Mouse (Mus musculus) inflammation-experienced regulatory T-cells, adult 6 months (primary cell): ENCODE results near the gene Tnnt1. TPM values are rescaled to one million over a fixed set of nuclear protein-coding genes. Genes with fewer than 3 reads are reported as not detected.
A peak's percentile ranks its signal among the peaks of the same experiment; 100 is the strongest.
"Not testable (repeated sequence)": the region's sequence is repeated elsewhere in the genome, so short reads cannot be mapped to it uniquely, and the experiment has no call there.

Experiments used
- ATAC-seq: one replicate; pipeline ENCODE4 v1.8.0; 2017
- polyA plus RNA-seq, 3 experiments: library from polyadenylated mRNA; unstranded; fragments of 100-300 nt; shearing (Covaris generic); gene quantifications; one replicate each; pipeline ENCODE4 v1.2.1; 2017

The Tnnt1 gene
- 1 to 10 TPM; 6.4 to 8.0 (median 6.9) TPM for polyA plus RNA-seq

DNA sequence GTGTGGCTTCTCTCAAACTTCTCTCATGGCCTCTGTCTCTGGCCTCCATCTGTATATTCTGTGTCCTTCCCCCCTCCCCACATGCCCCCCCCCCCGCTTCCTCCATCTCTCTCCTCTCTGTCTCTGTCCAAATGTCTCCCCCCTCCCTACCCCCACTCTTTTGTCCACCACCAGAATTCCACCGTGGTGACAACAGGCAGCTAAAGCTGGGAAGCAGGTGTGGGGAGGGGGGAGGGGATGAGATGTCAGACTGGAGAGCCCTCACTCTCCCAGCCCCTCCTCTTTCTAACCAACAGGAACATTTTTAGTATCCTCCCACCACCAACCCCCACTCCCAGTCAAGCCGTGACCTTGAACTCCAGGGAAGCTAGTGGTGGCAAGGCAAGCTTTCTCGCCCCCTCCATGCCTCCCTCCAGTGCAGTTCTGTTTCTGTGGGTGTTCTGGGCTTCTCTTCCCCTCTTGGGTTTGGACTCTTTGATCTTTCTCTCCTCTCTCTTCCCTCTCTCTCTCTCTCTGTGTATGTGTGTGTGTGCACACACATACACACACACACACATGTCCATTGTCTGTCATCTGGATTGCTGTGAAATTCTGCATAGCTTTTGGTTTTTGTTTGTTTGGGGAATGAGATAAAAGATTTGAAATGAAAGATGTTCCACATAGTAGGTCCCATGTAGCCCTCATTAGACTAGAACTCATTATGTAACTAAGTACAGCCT lies at the start of gene Tnnt1:
Gene Tnnt1 (minus strand): TSS at position 51 of the 719 bp plus-strand sequence.
- no peak for ATAC-seq

DNA sequence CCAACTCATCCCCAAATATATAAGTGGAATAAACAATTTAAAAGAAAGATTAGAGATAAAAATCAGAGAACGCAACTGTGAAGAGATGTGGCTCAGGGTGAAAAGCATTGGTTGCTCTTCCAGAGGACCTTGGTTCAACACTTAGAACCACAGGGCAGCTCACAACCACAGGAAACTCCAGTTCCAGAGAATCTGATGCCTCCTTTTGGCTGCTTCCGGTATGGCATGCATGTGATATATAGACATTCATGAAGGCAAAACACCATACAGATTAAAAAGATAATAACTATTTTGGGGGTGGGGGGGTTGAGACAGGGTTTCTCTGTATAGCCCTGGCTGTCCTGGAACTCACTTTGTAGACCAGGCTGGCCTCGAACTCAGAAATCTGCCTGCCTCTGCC lies 46.5 kb upstream of the Tnnt1 start:
- ATAC-seq: no peak

DNA sequence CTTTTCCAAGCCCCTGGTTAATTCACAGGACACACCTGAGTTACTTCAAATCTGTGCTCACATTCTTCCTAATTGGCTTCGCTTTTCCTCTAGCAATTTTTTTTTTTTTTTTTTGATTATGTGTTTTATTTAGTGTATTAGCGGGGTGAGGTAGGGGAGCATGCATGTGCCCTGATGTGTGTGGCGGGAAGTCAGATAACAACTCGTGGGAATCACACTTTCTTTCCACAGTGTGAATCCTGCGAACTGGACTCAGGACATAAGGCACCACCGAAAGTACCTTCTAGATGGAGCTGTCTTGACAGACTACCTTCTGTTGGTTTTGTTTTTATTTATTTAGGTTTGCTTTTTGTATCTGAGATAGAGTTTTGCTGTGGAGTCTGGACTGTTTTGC lies 41.0 kb upstream of the Tnnt1 start:
- no peak for ATAC-seq

DNA sequence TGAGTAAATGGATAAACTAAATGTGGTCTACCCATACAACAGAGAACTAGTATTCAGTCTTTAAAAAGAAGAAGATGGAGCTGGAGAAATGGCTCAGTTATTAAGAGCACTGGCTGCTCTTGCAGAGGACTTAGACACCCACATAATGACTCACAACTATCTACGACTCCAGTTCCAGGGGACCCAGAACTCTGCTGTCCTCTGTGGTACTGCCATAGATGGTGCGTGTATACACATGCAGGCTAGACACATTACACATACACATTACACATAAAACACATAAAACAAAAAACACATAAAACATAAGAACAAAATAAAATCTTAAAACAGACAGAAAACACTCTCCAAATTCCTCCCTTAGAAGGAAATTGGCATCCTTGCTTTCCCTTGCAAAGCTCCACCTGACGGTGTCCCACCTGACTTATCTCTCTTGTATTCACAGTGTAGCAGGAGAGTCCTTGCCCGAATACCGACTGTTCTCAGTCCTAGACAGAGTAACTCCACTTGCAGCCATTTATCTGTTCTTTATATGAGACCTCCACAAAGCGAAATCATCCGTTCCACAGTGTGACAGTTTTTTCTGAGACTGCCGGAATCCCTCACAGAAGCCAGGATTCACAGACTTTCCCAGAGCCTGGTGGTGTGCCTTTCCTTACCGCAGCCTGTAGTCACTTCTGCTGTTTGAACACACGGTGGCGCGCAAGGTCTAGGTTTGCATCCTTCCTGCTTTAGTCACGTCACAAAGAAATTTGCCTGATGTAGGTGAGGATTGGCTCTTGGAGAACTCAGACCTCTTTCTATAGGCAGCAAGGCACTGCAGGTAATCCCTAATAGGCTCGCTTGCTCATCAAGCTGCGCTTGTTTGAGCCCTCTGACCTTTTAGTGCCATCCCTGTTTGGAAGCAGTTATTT lies 40.3 kb upstream of the Tnnt1 start:
- peak; percentile 100 for ATAC-seq

DNA sequence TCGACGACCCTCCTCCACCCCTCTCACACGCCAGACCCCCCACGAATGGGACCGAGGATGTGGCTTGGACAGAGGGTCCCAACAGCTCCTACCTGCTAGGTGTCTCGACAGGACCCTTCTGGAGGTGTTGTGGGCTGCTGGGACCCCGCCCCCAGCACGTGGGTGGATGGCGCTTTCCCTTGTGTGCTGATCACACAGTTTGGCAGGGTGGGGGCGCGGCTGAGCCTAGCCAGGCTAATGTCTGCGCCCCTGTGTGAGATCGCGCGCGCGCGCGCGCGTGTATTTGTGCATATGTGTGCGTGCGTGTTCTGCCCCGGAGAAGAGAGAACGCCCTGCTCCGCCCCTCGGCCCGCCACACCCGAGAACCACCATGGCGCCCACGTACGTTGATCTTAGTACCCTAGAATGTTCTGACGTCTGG lies 31.0 kb upstream of the Tnnt1 start, which contains the start of gene Syt5:
Gene Syt5 (minus strand): TSS at position 321 of the 421 bp plus-strand sequence.
- ATAC-seq: peak; percentile 17

DNA sequence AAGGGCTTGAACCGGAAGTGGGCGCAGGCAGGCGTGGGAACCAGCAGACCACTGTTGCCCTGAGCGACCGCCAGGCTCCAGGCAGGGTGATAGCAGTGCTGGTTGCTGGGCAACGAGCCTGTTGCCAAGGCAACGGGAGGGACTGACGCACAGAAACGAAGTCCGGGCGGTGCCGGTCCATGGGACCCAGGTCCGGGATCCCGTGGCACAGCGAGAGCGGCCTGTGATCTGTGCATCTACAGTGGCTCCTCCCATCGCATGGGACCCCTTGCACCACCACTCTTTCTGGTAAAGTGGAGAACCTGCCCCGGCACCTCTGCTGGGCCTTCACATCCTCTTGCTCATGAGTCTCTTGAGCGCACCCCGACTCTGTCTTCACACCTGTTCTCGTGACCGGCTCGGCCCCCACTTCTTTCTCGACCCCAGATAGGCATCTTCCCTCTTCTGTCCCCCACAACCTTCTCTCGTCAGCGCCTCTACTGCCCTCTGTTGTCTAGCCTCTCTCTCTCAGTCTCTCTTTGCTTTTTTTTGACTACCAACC lies 30.5 kb upstream of the Tnnt1 start:
- no peak for ATAC-seq

DNA sequence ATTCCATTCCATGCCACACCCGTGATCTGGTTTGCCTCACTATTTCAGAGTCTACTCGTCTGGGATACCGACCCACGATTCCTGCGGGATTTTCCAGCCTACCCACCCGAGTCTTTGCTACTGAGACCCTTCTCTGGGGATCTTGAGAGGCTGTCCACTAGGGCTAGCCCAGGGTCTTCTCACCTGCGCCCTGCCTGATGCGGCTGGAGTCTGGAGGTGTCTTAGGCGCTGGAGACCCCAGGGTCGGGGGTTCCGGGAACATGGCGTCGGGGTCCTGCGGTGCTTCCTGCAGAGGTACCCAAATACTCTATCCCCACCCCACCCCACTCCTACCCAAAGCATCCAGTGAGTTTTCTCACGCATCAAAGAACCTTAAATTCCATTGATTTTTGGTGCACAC lies 29.9 kb upstream of the Tnnt1 start:
- no peak for ATAC-seq

DNA sequence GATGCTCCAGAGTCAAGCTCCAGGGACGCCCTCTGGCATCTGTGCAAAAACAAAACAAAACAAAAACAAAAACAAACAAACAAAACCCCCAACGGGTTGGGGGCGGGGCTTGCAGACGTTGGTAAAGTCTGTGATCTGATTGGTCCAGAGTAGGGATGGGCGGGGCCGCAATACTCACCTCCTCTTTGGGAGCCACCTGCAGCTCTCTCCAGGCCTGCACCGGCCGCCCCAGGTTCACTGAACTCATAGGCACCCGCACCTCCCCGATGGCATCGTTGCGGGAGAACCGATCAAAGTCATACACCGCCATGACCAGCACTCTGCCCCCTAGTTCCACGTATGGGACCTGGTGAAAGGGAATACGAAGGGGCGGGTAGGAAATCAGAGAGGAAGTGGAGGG lies 25.8 kb upstream of the Tnnt1 start:
- ATAC-seq: no peak

DNA sequence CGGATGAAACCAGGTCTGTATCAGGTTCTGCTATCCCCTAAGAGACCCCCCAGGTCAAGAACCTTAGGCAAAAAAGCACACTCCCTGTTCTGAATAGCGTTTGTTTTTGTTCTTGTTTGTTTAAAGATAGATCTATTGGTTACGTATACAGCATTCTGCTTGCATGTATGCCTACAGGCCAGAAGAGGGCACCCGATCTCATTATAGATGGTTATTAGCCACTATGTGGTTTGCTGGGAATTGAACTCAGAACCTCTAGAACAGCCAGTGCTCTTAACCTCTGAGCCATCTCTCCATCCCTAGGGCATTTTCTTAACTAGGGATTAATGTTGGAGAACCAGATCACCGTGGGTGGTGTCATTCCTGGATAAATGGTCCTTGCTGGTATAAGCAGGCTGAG lies 25.2 kb upstream of the Tnnt1 start:
- ATAC-seq: no peak

DNA sequence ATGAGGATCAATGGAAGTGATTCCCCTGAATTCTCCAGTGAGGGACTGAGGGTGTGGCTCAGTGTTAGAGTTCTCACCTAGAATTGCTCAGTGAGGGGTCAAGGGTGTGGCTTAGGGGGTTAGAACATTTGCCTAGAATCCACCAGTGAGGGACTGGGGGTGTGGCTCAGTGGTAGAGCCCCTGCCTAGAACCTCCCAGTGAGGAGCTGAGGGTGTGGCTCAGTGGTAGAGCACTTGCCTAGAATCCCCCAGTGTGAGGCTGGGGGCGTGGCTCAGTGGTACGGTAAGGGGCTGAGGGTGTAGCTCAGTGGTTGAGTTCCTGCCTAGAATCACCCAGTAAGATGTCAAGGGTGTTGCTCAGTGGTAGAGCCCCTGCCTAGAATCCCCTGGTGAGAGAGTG lies 22.8 kb upstream of the Tnnt1 start:
- no peak for ATAC-seq

DNA sequence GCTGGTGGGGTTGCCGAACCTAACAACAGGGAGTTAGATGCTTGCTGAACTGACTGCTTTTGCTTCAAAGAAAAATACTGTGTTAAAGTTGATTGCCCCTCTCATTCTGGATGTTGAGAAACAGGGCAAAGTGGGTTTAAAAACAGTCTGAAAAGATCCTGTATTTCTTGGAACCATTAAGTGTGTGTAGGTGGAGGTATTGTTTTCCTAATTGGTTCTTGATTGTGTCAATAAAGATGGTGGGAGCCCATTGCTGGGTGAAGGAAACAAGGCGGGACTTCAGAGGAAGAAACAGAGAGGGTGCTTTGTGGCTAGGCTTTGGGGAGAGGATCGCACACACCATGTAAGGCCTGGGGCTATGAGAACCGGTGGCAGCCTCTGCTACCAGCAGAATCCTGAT lies 21.0 kb upstream of the Tnnt1 start:
- ATAC-seq: no peak

DNA sequence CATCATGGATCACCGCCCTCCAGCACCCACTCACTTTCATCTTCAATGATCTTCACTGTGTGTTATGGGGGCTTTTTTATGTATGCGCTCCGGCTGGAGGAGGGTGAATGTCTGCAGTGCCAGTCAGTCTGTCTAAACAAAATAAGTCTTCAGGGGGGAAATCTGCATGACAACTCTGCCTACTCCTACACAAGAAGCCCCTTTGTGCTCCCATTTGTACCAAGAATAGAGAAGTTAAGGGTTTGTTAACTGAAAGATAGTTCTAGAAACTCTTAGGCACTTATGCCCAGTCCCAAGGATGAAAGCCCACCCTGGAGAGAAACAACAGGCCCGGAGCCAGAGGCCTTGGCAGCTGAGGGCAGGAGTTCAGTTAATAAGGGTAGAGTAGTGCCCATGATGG lies 20.2 kb upstream of the Tnnt1 start:
- no peak for ATAC-seq

DNA sequence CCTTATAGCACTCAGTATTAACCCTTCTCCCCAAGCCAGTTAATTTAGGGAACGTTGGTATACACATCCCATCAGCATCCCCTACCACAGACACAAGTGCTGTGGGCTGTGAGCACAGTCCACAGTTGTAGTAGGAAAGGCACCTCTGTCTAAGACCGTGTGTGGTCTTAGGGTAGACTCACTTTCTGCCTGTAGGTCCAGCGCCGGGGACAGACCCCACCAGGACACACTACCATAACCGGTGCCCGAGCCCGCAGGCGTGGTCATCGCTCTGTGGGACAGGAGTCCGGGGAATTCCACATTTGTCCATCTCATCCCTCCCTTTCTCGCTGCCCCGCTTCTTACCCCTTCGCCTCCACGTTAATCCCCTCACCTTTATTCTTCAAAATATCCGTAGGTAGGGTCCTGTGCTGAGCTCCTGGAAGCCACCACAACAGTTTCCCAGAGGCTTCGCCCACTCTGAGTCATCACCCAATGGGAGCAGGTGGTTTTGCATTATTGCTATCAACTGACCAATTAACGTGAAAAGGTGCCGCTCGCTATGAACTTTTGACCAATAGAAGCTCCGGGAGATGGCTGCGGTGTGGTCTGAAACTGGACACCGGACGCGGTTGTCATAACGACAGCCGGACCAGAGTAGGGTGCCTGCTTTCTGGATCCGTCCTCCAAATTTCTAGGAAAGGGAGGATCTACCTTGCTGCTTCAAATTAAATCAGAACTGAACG lies 16.0 kb upstream of the Tnnt1 start, which contains the start of gene Dnaaf3:
Gene Dnaaf3 (minus strand): TSS at position 449 of the 725 bp plus-strand sequence.
- ATAC-seq: no peak

DNA sequence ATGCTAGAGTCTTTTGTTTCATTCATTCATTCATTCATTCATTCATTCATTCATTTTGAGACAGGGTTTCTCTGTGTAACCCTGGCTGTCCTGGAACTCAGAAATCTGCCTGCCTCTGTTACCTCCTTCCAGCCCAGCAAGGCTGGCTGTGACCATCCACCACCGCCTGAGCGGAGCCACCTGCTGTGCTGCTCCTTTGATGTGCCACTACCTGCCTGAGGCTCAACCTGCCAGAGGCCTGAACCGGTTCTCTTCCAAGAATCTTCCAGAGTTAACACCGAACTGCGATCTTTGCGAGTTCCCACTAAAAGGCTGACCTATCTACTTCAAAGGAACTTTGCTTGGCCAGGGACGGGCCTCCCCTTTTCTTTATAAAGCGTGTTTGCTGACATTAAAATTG lies 14.0 kb upstream of the Tnnt1 start:
- ATAC-seq: not testable (repeated sequence)

DNA sequence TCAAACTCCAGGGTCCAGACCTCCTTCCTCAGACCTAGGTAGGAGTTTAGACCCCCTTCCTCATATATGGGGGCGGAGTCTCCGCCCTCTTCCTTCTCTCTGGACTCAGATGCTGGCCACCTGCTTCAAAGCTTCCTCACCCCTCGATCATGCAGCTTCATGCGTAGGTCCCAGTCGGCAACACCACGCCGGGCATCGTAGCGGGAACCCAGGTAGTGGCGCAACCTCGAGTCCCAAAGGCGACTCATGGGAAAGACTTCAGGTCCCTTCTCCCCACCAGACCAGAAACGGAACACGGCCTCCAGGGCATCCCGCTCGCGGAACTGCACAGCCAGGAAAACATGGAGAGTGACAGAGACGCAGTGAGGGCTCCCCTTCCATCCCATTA lies 11.1 kb upstream of the Tnnt1 start:
- ATAC-seq: no peak

DNA sequence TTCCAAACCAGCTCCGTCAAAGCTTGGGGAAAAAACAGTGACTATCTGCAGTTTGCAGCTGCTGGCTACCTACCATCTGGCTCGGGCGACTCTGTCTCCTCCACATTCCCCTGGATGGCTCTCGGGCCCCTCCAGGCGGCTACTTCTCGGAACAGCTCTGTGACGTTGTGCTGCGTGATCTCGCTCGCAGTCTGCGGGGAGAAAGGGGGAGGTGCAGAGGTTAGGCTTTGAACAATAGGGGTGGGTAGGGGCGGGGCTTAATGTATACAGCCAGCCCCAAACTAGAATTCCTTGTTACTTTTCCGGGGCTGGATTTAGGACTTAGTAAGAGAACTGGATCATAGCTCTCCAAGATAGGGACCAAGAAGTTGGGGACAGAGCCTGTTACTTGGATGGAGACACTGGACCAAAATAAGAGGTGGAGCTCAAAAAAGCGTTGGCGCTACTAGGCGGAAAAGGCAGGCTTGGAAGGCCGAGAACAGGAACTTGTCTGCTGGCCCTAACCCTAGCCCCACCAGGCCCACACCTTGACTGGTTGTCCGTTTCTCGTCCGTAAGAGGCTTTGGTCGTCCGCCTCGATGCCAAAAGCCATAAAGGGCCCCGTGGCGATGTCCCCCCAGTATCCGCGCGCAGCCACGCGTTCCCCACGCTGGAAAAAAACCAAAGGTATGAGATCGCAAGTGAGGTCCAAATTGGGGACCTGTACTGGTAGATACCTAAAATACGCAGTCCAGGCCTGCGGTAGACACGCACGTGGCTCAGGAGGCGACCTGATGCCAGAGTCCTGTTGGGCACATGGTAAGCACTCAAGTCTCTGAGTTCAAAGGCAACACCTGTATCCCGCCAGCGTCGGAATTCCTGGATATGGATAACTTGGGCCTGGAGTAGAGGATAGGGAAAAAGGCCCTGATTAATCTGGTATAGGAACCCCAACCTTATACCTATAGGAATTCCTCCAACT lies 10.4 kb upstream of the Tnnt1 start:
- ATAC-seq: peak; percentile 98

DNA sequence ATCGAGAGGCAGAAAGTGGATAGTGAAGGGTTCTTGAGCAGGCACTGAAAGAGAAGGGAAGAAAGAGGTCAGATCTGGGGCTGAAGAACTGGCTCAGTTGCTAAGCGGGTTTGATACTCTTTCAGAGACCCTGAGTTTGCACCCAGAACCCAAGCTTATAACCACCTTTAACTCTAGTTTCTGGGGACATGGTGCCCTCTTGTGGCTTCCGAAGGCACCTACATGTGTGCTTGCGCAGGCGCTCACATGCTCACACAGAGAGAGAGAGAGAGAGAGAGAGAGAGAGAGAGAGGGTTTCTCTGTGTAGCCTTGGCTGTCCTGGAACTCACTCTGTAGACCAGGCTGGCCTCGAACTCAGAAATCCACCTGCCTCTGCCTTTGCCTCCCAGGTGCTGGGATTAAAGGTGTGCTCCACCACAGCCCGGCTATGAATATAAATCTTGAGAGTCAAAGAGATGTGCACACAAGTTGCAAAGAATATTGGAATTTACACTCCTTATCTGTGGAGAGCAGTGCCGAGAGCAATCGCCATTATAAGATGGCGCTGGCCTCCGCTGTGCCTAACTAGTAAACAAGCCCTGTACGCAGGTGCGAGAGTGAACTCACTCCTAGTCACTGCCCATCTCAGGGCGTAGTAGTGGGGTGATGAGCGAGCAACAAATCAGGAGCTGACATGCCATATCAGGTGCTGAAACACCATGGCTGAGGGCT lies 8.2 kb upstream of the Tnnt1 start, which contains the start of gene Tnni3:
Gene Tnni3 (minus strand): TSS at position 18 of the 711 bp plus-strand sequence.
- peak; percentile 45 for ATAC-seq

DNA sequence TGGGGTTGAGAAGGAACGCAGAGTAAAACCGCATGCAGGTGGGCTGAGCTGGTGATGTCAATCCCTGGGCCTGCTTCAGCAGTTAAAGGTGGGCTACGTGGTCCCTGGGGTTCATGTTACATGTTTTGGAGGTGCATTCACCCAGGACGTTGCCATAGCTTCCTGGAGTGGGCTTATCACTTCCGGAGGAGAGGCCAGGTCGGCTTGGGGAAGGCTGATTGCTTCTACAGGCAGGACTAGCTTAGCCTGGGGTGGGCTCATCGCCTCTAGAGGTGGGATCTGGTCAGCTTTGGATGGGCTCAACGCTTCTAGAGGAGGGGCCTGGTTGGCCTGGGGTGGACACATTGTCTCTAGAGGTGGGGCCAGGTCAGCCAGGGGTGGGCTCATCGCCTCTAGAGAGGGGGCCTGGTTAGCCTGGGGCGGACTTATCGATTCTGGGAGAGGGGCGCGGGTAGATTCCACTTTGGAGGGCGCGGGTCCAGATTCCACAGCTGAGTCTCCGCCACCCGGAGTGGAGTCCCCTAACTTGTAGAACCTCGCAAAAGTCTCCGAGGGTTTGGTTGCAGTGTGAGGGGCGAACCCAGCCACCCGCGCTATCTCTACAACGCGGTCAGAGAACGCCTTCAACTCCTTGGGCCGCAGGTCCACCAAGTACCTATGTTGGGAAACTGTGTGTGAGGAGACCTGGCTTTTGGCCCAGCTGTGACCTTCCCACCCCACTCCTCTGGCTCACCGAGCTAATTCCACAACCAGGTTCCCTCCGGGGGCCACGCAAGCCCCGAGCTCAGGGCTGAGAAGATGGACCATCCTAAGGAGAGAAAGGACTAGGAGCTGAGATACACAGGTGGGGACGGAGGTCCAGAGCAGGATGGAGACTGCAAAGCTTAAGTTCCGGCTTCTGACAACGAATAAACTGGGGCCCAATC lies 7.3 kb upstream of the Tnnt1 start:
- ATAC-seq: no peak

DNA sequence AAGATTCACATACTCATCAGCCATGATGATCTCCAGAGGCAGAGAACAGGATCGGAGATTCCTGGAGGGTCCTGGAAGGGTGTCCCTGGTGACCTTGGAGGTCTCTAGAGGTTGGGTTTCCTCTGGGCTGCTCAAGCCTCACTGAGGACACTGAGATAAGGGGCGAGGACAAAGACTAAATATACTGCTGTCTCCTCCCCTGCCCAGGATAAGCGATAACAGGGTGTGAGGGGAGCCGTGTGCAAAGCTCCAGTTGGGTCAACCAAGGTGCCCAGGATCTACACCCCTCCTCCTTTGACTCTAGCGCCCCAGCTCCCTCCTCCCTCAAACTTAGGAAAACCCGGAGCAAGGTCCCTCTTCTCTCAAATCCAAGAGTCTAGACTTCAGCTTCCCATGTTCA lies 6.1 kb upstream of the Tnnt1 start:
- no peak for ATAC-seq
